Mouse (Mus musculus) CH12.LX (cell line): Measurements from ENCODE around the gene Gm26992.

Experiments used
- CTCF ChIP-seq, 2 experiments: IDR thresholded peaks in 1 of 2; conservative IDR thresholded peaks in 1 of 2; 2 replicates each; pipeline ENCODE4 v1.5.1; 2011 to 2012; ENCODE audit warnings: low read depth in 2 of 2, low read length in 2 of 2, improper control_type of control experiment in 1 of 2, inconsistent platforms in 1 of 2, mild to moderate bottlenecking in 1 of 2, moderate library complexity in 1 of 2
- POLR2A ChIP-seq: IDR thresholded peaks from 2 replicates; pipeline ENCODE4 v1.6.1; 2011; ENCODE audit warnings: low read depth, mild to moderate bottlenecking, improper control_type of control experiment, low read length
- RCOR1 ChIP-seq: conservative IDR thresholded peaks from 2 replicates; pipeline ENCODE4 v1.6.1; 2012; ENCODE audit warnings: low read depth, mild to moderate bottlenecking, inconsistent platforms, low read length, improper control_type of control experiment
- USF1 ChIP-seq: IDR thresholded peaks from 2 replicates; pipeline ENCODE4 v1.6.1; 2014; ENCODE audit warnings: low read depth, mild to moderate bottlenecking, inconsistent platforms, low read length, improper control_type of control experiment
- ZC3H11A ChIP-seq: IDR thresholded peaks from 2 replicates; pipeline ENCODE4 v1.6.1; 2012; ENCODE audit warnings: low read depth, mild to moderate bottlenecking, inconsistent platforms, low read length, improper control_type of control experiment

DNA sequence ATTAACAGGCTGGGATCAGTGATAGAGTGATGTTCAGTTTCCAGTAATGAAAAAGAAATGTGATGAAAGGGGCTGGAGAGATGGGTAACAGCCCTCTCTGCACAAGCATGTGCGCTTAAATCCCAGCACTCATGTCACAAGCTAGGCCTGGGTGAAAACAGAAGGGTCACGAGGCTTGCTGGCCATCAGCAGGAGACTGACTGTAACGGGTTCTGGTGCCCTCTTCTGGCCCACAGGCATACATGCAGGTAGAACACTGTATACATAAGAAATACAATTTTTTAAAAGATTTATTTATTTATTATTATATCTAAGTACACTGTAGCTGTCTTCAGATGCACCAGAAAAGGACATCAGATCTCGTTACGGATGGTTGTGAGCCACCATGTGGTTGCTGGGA lies 47.6 kb upstream of the Gm26992 start:
- TF ChIP-seq POLR2A (no peak), ZC3H11A (no peak), CTCF (conservative IDR thresholded peaks at IDR 0.05 in 1 of 2, IDR thresholded peaks at IDR 0.05 in 1 of 2; ENCODE audit: low read depth in 2 of 2, low read length in 2 of 2) (peak in 1 of 2 experiments; percentile 62; a peak in 2 of 4 replicates), RCOR1 (no peak), USF1 (no peak)
